Mouse (Mus musculus): ENCODE measurements around the gene Abraxas2. TPM values are rescaled to one million over a fixed set of nuclear protein-coding genes. Genes with fewer than 3 reads are reported as not detected.

Abraxas2 gene
- polyA plus RNA-seq (2012; rRNA removed; ENCODE audit: low replicate concordance), result 12.4 and 16.5 TPM in 2 replicates

GRCm38 (mm10) chr7:132859042-132859958, at the start of gene Abraxas2:
Abraxas2 (plus strand) TSS chr7:132859225.

GRCm38 (mm10) chr7:132813416-132814088, 45.5 kb upstream of the Abraxas2 start, which contains the start of gene Fam53b:
Fam53b (minus strand) TSS chr7:132813886.

DNA sequence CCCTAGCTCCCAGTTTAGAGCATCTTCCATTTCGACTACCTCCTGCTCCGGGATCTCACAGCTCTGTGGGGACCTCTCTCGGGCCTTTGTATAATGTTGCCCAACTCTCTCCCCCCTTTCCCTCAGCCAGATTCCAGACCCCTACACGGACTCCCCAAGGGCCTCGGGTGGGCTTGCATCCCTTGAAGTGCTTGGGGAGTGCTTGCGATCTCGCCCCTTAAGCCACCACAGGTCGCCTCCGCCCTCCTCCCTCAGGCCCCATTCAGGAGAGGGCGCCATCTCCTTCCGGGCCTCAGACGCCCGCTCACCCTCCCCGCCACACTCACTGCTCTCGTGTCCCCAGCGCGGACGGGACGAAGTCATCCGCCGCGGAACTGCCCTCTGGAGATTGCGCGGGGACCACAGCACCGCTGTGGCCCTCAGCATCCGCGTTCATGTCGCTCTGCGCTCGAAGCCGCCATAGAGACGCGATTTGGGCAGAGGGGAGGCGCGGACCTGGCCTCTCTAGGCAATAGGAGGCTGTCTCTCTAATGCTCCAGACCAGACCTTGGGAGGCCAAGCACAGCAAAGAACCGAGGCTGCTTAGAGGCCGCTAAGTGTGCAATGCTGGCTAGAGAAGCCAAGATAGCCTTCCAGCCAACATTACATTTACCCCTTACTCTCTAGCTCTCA, 6.7 kb upstream of the Abraxas2 start, which contains the start of gene Eef1akmt2:
TSS of gene Eef1akmt2 (minus strand) at position 501 of the 672 bp plus-strand sequence.

DNA sequence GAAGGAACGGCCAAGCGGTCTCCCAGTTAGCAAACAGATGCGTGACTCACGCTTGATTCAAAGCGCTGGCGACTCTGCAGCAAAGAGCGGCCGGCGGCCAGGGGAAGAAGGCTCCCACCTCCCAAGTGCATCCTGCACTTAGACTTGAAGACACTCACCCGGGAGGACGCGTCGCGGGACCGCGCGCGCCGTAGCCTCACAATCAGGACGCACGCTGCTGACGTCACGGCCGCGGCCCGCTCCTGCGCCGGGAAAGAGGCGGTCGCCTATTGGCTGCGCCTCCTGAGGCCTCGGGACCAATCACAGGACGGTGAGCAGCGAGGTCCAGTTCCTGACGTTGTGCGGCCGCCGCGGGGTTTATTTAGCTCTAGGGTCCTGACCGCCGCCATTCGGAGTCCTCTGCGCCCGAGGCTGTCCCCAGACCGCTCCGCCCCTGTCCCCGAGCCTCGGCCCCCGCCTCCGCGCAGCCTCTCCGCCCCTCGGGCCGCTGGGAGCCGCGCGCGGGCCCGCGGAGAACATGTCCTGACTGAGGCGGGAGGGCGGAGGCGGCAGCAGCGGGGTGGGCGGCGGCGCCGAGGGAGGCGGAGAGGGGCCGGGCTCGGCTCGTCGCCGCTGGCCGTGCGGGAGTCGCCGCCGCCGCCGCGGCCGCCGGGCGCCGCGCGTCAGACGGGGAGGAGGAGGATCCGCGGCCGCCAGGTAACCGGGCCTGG, 72.0 kb downstream of the Abraxas2 start, which contains the start of gene Zranb1:
TSS of gene Zranb1 (plus strand) at position 293 of the 710 bp plus-strand sequence.

Other genes starting within 250 kb of the Abraxas2 start
- gene Lhpp, start 248.6 kb upstream of the Abraxas2 start, polyA plus RNA-seq (2012; rRNA removed; ENCODE audit: low replicate concordance), result 31.6 and 78.5 TPM in 2 replicates
- gene Fam53b, start 45.3 kb upstream of the Abraxas2 start, polyA plus RNA-seq (2012; rRNA removed; ENCODE audit: low replicate concordance), result 49.8 and 54.8 TPM in 2 replicates
- 6.3 and 8.0 TPM in 2 replicates for gene Eef1akmt2, start 6.6 kb upstream of the Abraxas2 start, polyA plus RNA-seq (2012; rRNA removed; ENCODE audit: low replicate concordance)
- 11.1 and 11.5 TPM in 2 replicates for gene Zranb1, start 71.9 kb downstream of the Abraxas2 start, polyA plus RNA-seq (2012; rRNA removed; ENCODE audit: low replicate concordance)